Mouse (Mus musculus) frontal cortex, postnatal 14 days (tissue): ENCODE measurements around the gene Stac2.

ENCODE experiments used
- DNase-seq, 2 experiments: peaks; one replicate each; pipeline ENCODE4 v3.0.0; 2022; ENCODE audit warnings: low spot score in 2 of 2

Stac2 gene

GRCm38 (mm10) chr11:97998074-97998793, 55.0 kb downstream of the Stac2 start:
- no peak for DNase-seq

- DNase-seq = no peak
These were observed 55.8 kb downstream of the Stac2 start for GRCm38 (mm10) chr11:97997387-97997960.

DNA sequence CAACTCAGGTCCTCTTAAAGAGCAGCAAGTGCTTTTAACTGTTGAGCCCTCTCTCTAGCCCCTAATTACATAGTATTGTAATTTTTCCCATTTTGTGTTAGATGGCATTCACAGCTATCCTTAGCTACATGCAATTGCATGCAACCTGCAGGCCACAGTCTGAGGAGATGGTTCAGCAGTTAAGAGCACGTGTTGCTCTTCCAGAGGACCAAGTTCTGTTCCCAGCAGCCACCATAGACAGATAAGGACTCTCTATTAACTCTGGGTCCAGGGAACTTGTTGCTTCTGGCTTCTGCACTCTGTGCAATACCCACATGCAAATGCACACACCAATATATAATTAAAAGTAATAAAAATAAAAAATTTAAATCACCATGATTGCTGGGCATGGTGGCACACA, 56.6 kb downstream of the Stac2 start:
- DNase-seq = no peak

GRCm38 (mm10) chr11:97995564-97996288, 57.5 kb downstream of the Stac2 start, which contains the start of gene Arl5c:
Gene Arl5c, minus strand, starts transcription at chr11:97996181.
- DNase-seq = no peak

GRCm38 (mm10) chr11:97994539-97995100, 58.6 kb downstream of the Stac2 start:
- DNase-seq = peak in 1 of 2 experiments; percentile 62

GRCm38 (mm10) chr11:97988530-97989096, 64.6 kb downstream of the Stac2 start:
- DNase-seq = peak; percentile 78 to 88

DNA sequence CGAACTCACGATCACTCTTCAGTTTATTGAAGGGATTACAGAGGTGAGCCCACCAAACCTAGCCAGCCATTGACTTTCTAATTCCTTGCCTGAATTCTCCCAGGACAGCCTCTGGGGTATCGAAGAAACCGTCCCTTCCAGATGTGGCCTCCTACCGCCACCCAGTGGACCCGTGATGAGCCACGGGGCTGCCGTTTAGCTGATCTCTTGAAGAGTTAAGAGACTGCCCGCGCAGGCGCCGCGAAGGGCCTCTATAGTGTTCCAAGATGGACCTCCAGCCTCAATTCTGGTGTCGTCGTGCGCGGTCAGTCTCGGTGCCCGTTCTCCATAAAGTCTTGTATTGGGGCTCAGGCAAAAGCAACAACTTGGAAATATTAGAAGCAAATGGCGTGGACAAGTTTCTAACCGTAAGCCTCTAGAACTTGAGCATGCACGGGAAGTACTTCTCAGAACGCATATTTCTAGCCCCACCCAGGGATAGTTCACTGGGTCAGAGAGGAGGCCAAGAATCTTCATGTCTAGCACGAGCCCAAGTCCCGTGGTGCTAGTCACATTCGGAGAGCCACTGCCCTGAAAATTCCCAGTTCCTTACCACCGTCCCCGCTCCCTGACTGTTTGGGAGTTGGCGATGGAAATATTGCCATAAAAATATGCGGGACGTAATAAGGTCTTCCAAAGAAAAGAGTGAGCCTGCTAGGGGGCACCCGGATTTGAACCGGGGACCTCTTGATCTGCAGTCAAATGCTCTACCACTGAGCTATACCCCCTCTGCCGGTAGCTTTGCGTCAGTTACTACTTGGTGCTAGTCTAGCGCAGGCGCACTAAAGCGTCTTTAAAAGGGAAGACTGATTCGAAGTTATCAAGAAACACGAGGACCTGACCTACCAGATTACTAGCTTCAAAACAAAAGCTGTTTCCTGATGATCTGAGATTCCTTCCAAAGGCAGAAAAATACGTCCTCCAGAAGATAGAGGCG, 65.4 kb downstream of the Stac2 start:
- DNase-seq = peak; percentile 91 to 97

DNA sequence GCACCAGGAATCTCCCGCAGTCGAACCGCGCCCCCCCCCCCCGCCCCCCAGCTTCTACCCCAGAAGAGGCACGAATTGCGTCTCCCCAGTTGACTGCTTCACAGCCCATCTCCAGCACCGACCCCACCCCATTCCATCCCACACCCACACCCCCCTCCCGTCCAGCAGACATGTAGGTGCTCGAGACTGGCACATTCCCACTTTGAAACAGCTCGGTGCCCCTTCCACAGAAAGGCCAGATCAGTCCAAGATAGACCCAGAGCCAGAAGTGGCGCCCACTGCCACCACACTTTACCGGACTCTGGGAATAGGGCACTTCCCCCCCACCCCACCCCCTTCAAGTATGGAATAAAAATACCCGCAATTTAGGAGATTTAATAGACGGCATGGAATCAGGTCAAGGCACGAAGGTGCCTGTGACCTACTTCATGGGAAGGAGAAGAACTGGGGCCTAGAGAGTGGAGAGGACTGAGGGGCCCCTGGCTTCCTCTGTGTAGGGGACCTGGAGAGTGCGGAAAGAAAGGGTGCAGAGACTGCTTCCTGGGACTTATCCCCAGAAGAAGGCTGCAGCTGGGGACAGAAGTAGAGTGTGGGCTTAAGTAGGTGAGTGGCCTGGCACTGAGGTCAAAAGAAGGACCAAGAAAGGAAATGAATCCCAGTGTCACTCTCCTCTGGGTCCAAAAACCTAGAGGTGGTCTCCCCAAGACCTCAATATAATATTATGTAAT, 66.4 kb downstream of the Stac2 start:
- DNase-seq = no peak
